Mouse (Mus musculus): ENCODE measurements around the gene Pex14.

- TF ChIP-seq CTCF (IDR thresholded peaks at IDR 0.05; ENCODE audit: low read depth): no peak
- no peak for TF ChIP-seq EP300 (optimal IDR thresholded peaks at IDR 0.05)
Measured at GRCm38 (mm10) chr4:149081528-149081927, 18.1 kb downstream of the Pex14 start.

Data from stomach, postnatal 0 days (tissue).